Mouse (Mus musculus): Measurements from ENCODE around the gene Slc17a2. TPM values are rescaled to one million over a fixed set of nuclear protein-coding genes. Genes with fewer than 3 reads are reported as not detected.

Gene Slc17a2
- polyA plus RNA-seq, 1 experiment: 0.41 TPM

GRCm38 (mm10) chr13:23866086-23866710 is 59.4 kb downstream of the Slc17a2 start:
- peaks cover 5% of the 10 kb centered on the region for H3K4me1 ChIP-seq (ENCODE audit: control insufficient read depth, insufficient read depth, low read length)
- H3K27ac ChIP-seq (ENCODE audit: control insufficient read depth, insufficient read depth, low read depth, low read length): no peak overlapping the region
- no peaks in the 10 kb centered on the region for H3K27me3 ChIP-seq (ENCODE audit: control insufficient read depth, insufficient read depth, low read length)
- H3K36me3 ChIP-seq (ENCODE audit: control insufficient read depth, insufficient read depth, low read length): no peaks in the 10 kb centered on the region
- TF ChIP-seq CTCF (IDR thresholded peaks at IDR 0.05; ENCODE audit: control insufficient read depth, insufficient read depth, insufficient replicate concordance, low read depth, low read length): no peak
- H3K4me3 ChIP-seq (ENCODE audit: control insufficient read depth, low read depth, low read length): no peak overlapping the region

GRCm38 (mm10) chr13:23867000-23867399 is 60.2 kb downstream of the Slc17a2 start:
- Histone ChIP-seq H3K4me1 (ENCODE audit: control insufficient read depth, insufficient read depth, low read length) (peaks cover 5% of the 10 kb centered on the region), H3K4me3 (ENCODE audit: control insufficient read depth, low read depth, low read length) (no peak overlapping the region), H3K36me3 (ENCODE audit: control insufficient read depth, insufficient read depth, low read length) (no peaks in the 10 kb centered on the region), H3K27ac (ENCODE audit: control insufficient read depth, insufficient read depth, low read depth, low read length) (no peak overlapping the region), H3K27me3 (ENCODE audit: control insufficient read depth, insufficient read depth, low read length) (no peaks in the 10 kb centered on the region)
- TF ChIP-seq POLR2A (IDR thresholded peaks at IDR 0.05; ENCODE audit: control insufficient read depth, low read depth, low read length): no peak
- TF ChIP-seq CTCF (IDR thresholded peaks at IDR 0.05; ENCODE audit: control insufficient read depth, insufficient read depth, insufficient replicate concordance, low read depth, low read length): no peak

GRCm38 (mm10) chr13:23867405-23867804 is 60.6 kb downstream of the Slc17a2 start, which contains the start of gene Slc17a1:
Gene Slc17a1 (plus strand): TSS chr13:23867750.
- Histone ChIP-seq H3K4me3 (ENCODE audit: control insufficient read depth, low read depth, low read length) (no peak within 1 kb of the TSS), H3K27ac (ENCODE audit: control insufficient read depth, insufficient read depth, low read depth, low read length) (no peak within 1 kb of the TSS), H3K27me3 (ENCODE audit: control insufficient read depth, insufficient read depth, low read length) (no peaks in the 10 kb centered on the region), H3K4me1 (ENCODE audit: control insufficient read depth, insufficient read depth, low read length) (peaks cover 5% of the 10 kb centered on the region), H3K36me3 (ENCODE audit: control insufficient read depth, insufficient read depth, low read length) (no peaks in the 10 kb centered on the region)
- TF ChIP-seq CTCF (IDR thresholded peaks at IDR 0.05; ENCODE audit: control insufficient read depth, insufficient read depth, insufficient replicate concordance, low read depth, low read length) (no peak), POLR2A (IDR thresholded peaks at IDR 0.05; ENCODE audit: control insufficient read depth, low read depth, low read length) (no peak)

- H3K27ac ChIP-seq (ENCODE audit: control insufficient read depth, insufficient read depth, low read depth, low read length): no peak overlapping the region
- H3K4me1 ChIP-seq (ENCODE audit: control insufficient read depth, insufficient read depth, low read length): peaks cover 5% of the 10 kb centered on the region
- no peak for TF ChIP-seq POLR2A (IDR thresholded peaks at IDR 0.05; ENCODE audit: control insufficient read depth, low read depth, low read length)
- no peak for TF ChIP-seq CTCF (IDR thresholded peaks at IDR 0.05; ENCODE audit: control insufficient read depth, insufficient read depth, insufficient replicate concordance, low read depth, low read length)
- H3K36me3 ChIP-seq (ENCODE audit: control insufficient read depth, insufficient read depth, low read length): no peaks in the 10 kb centered on the region
- H3K27me3 ChIP-seq (ENCODE audit: control insufficient read depth, insufficient read depth, low read length): no peaks in the 10 kb centered on the region
- no peak overlapping the region for H3K4me3 ChIP-seq (ENCODE audit: control insufficient read depth, low read depth, low read length)
Observed at GRCm38 (mm10) chr13:23868790-23869533, 62.2 kb downstream of the Slc17a2 start.

GRCm38 (mm10) chr13:23869996-23870395 is 63.2 kb downstream of the Slc17a2 start:
- peaks cover 5% of the 10 kb centered on the region for H3K4me1 ChIP-seq (ENCODE audit: control insufficient read depth, insufficient read depth, low read length)
- TF ChIP-seq CTCF (IDR thresholded peaks at IDR 0.05; ENCODE audit: control insufficient read depth, insufficient read depth, insufficient replicate concordance, low read depth, low read length) (no peak), POLR2A (IDR thresholded peaks at IDR 0.05; ENCODE audit: control insufficient read depth, low read depth, low read length) (no peak)
- no peak overlapping the region for H3K4me3 ChIP-seq (ENCODE audit: control insufficient read depth, low read depth, low read length)
- no peaks in the 10 kb centered on the region for H3K36me3 ChIP-seq (ENCODE audit: control insufficient read depth, insufficient read depth, low read length)
- no peak overlapping the region for H3K27ac ChIP-seq (ENCODE audit: control insufficient read depth, insufficient read depth, low read depth, low read length)
- H3K27me3 ChIP-seq (ENCODE audit: control insufficient read depth, insufficient read depth, low read length): no peaks in the 10 kb centered on the region

- TF ChIP-seq CTCF (IDR thresholded peaks at IDR 0.05; ENCODE audit: control insufficient read depth, insufficient read depth, insufficient replicate concordance, low read depth, low read length) (no peak), POLR2A (IDR thresholded peaks at IDR 0.05; ENCODE audit: control insufficient read depth, low read depth, low read length) (no peak)
- H3K4me1 ChIP-seq (ENCODE audit: control insufficient read depth, insufficient read depth, low read length): no peaks in the 10 kb centered on the region
- no peak overlapping the region for H3K27ac ChIP-seq (ENCODE audit: control insufficient read depth, insufficient read depth, low read depth, low read length)
- H3K36me3 ChIP-seq (ENCODE audit: control insufficient read depth, insufficient read depth, low read length): no peaks in the 10 kb centered on the region
- H3K27me3 ChIP-seq (ENCODE audit: control insufficient read depth, insufficient read depth, low read length): no peaks in the 10 kb centered on the region
- no peak overlapping the region for H3K4me3 ChIP-seq (ENCODE audit: control insufficient read depth, low read depth, low read length)
Observed at GRCm38 (mm10) chr13:23873141-23873540, 66.3 kb downstream of the Slc17a2 start.

Other genes with a start within 250 kb of the Slc17a2 start
- 2.8 and 3.2 TPM in 2 replicates for gene Hist1h3e, start 244.6 kb upstream of the Slc17a2 start, polyA plus RNA-seq (2012; rRNA removed)
- 0.34 and 0.36 TPM in 2 replicates for gene Hist1h2ae, start 235.8 kb upstream of the Slc17a2 start, polyA plus RNA-seq (2012; rRNA removed)
- gene Hist1h2bg, start 235.6 kb upstream of the Slc17a2 start, polyA plus RNA-seq (2012; rRNA removed): 6.8 and 7.8 TPM in 2 replicates
- 0.98 and 2.9 TPM in 2 replicates for gene Hist1h2bf, start 232.8 kb upstream of the Slc17a2 start, polyA plus RNA-seq (2012; rRNA removed)
- gene Hist1h2ad, start 232.6 kb upstream of the Slc17a2 start, polyA plus RNA-seq (2012; rRNA removed): 0.90 and 1.0 TPM in 2 replicates
- 0.98 and 1.1 TPM in 2 replicates for gene Hist1h3d, start 231.2 kb upstream of the Slc17a2 start, polyA plus RNA-seq (2012; rRNA removed)
- gene Hist1h4d, start 225.4 kb upstream of the Slc17a2 start, polyA plus RNA-seq (2012; rRNA removed): 2.7 and 2.9 TPM in 2 replicates
- gene Hist1h2be, start 185.9 kb upstream of the Slc17a2 start, polyA plus RNA-seq (2012; rRNA removed): 0.42 and 0.58 TPM in 2 replicates
- gene Hist1h1e, start 184.4 kb upstream of the Slc17a2 start, polyA plus RNA-seq (2012; rRNA removed): 0.35 and 0.41 TPM in 2 replicates
- 0.20 and 0.26 TPM in 2 replicates for gene Hist1h2ac, start 123.0 kb upstream of the Slc17a2 start, polyA plus RNA-seq (2012; rRNA removed)
- gene Hist1h2bc, start 122.8 kb upstream of the Slc17a2 start, polyA plus RNA-seq (2012; rRNA removed): 17.8 and 19.0 TPM in 2 replicates
- gene Hist1h1t, start 111.2 kb upstream of the Slc17a2 start, polyA plus RNA-seq (2012; rRNA removed): 22.2 and 24.8 TPM in 2 replicates
- gene Hist1h4c, start 108.5 kb upstream of the Slc17a2 start, polyA plus RNA-seq (2012; rRNA removed): 20.1 and 20.6 TPM in 2 replicates
- 5.2 and 6.1 TPM in 2 replicates for gene Hfe, start 96.1 kb upstream of the Slc17a2 start, polyA plus RNA-seq (2012; rRNA removed)
- 5.4 and 6.9 TPM in 2 replicates for gene Hist1h1c, start 68.2 kb upstream of the Slc17a2 start, polyA plus RNA-seq (2012; rRNA removed)
- gene Hist1h3c, start 61.4 kb upstream of the Slc17a2 start, polyA plus RNA-seq (2012; rRNA removed): 2.3 TPM in 2 replicates
- 3.9 and 7.0 TPM in 2 replicates for gene Hist1h2bb, start 60.3 kb upstream of the Slc17a2 start, polyA plus RNA-seq (2012; rRNA removed)
- 4.4 and 6.2 TPM in 2 replicates for gene Hist1h2ab, start 55.9 kb upstream of the Slc17a2 start, polyA plus RNA-seq (2012; rRNA removed)
- gene Hist1h3b, start 54.7 kb upstream of the Slc17a2 start, polyA plus RNA-seq (2012; rRNA removed): 4.2 and 4.7 TPM in 2 replicates
- gene Hist1h4b, start 50.0 kb upstream of the Slc17a2 start, polyA plus RNA-seq (2012; rRNA removed): 2.4 and 2.5 TPM in 2 replicates
- gene Hist1h4a, start 45.8 kb upstream of the Slc17a2 start, polyA plus RNA-seq (2012; rRNA removed): 83.8 and 94.1 TPM in 2 replicates
- 29.4 and 33.4 TPM in 2 replicates for gene Hist1h3a, start 44.6 kb upstream of the Slc17a2 start, polyA plus RNA-seq (2012; rRNA removed)
- gene Hist1h1a, start 43.3 kb upstream of the Slc17a2 start, polyA plus RNA-seq (2012; rRNA removed): 2.9 and 4.3 TPM in 2 replicates
- 2.1 and 2.5 TPM in 2 replicates for gene Trim38, start 37.1 kb upstream of the Slc17a2 start, polyA plus RNA-seq (2012; rRNA removed)
- gene Slc17a3, start 32.4 kb downstream of the Slc17a2 start, polyA plus RNA-seq (2012; rRNA removed): 0.10 and 0.21 TPM in 2 replicates
- gene Slc17a1, start 60.8 kb downstream of the Slc17a2 start, polyA plus RNA-seq (2012; rRNA removed): 0.11 and 0.22 TPM in 2 replicates
- gene Slc17a4, start 108.0 kb downstream of the Slc17a2 start, polyA plus RNA-seq (2012; rRNA removed): not detected in 2 replicates
- 226 and 228 TPM in 2 replicates for gene Hist1h2ba, start 127.2 kb downstream of the Slc17a2 start, polyA plus RNA-seq (2012; rRNA removed)
- gene Hist1h2aa, start 127.5 kb downstream of the Slc17a2 start, polyA plus RNA-seq (2012; rRNA removed): 39.5 and 59.1 TPM in 2 replicates
- gene Scgn, start 184.2 kb downstream of the Slc17a2 start, polyA plus RNA-seq (2012; rRNA removed): 20.1 and 22.4 TPM in 2 replicates

Measured in testis, adult 2 months (tissue).